Mouse (Mus musculus) olfactory bulb, adult 2 months (tissue): ENCODE data around the gene Serinc4.

Source experiments
- CTCF ChIP-seq: fragments of 200-500 bp; IDR thresholded peaks from 2 replicates; pipeline ENCODE4 v1.5.1; 2012; ENCODE audit warnings: low read depth, mild to moderate bottlenecking, low read length, moderate library complexity; ENCODE audit not compliant: insufficient read depth
- POLR2A ChIP-seq: fragments of 200-500 bp; IDR thresholded peaks from 2 replicates; pipeline ENCODE4 v1.6.1; 2012; ENCODE audit warnings: mild to moderate bottlenecking, low read depth, low read length, moderate library complexity; ENCODE audit not compliant: insufficient read depth

DNA sequence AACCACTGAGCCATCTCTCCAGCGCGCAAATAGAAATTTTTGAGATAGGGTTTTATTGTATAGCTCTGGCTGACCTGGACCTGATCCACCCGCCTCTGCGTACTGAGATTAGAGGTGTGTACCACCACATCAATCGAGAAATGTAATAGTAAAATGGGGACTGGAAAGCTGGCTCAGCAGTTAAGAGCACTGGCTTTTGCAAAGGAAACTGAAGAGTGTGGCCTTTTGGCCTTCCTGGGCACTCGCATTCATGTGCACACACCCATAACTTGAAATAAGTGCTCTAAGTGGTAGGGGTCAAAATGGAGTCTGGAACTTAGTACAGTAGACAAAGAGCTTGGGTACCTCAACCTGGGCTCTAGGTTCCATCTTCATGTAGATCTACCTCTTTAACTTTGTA, 40.2 kb downstream of the Serinc4 start:
- TF ChIP-seq POLR2A (no peak), CTCF (no peak)
